Mouse (Mus musculus) CD8-positive naive resting alpha-beta T cell, adult 2 months (primary cell): ENCODE data around the gene Slc8a1.

Experiments
- DNase-seq, 2 experiments: peaks; one replicate each; pipeline ENCODE4 v3.0.0; 2022; ENCODE audit warnings: low read depth in 2 of 2, low spot score in 2 of 2

The Slc8a1 gene

GRCm38 (mm10) chr17:81669816-81670691, 68.1 kb downstream of the Slc8a1 start:
- DNase-seq, result no peak

- no peak for DNase-seq
Observed at GRCm38 (mm10) chr17:81669062-81669815, 68.9 kb downstream of the Slc8a1 start.

- no peak for DNase-seq
Observed at GRCm38 (mm10) chr17:81668466-81668865, 69.7 kb downstream of the Slc8a1 start.

- no peak for DNase-seq
Observed at GRCm38 (mm10) chr17:81667935-81668334, 70.2 kb downstream of the Slc8a1 start.

GRCm38 (mm10) chr17:81666551-81666950, 71.6 kb downstream of the Slc8a1 start:
- DNase-seq, result no peak

- DNase-seq, result no peak
Observed at GRCm38 (mm10) chr17:81664916-81665315, 73.3 kb downstream of the Slc8a1 start.

- DNase-seq, result no peak
Observed at GRCm38 (mm10) chr17:81657828-81658227, 80.3 kb downstream of the Slc8a1 start.

- DNase-seq, result no peak
Observed at GRCm38 (mm10) chr17:81654548-81654947, 83.6 kb downstream of the Slc8a1 start.

- no peak for DNase-seq
Observed at GRCm38 (mm10) chr17:81652958-81653357, 85.2 kb downstream of the Slc8a1 start.

- no peak for DNase-seq
Observed at GRCm38 (mm10) chr17:81636822-81637221, 101.4 kb downstream of the Slc8a1 start.

- DNase-seq, result no peak
Observed at GRCm38 (mm10) chr17:81630471-81630870, 107.7 kb downstream of the Slc8a1 start.

GRCm38 (mm10) chr17:81621188-81621644, 117.0 kb downstream of the Slc8a1 start:
- DNase-seq, result no peak

- DNase-seq, result no peak
Observed at GRCm38 (mm10) chr17:81618461-81618860, 119.7 kb downstream of the Slc8a1 start.

- DNase-seq, result no peak
Observed at GRCm38 (mm10) chr17:81616326-81616725, 121.9 kb downstream of the Slc8a1 start.

GRCm38 (mm10) chr17:81615391-81615790, 122.8 kb downstream of the Slc8a1 start:
- DNase-seq, result no peak

- no peak for DNase-seq
Observed at GRCm38 (mm10) chr17:81607515-81607914, 130.7 kb downstream of the Slc8a1 start.

GRCm38 (mm10) chr17:81606084-81606483, 132.1 kb downstream of the Slc8a1 start:
- no peak for DNase-seq

- DNase-seq, result no peak
Observed at GRCm38 (mm10) chr17:81605219-81605660, 132.9 kb downstream of the Slc8a1 start.

- no peak for DNase-seq
Observed at GRCm38 (mm10) chr17:81599072-81599471, 139.1 kb downstream of the Slc8a1 start.

GRCm38 (mm10) chr17:81589791-81590190, 148.4 kb downstream of the Slc8a1 start:
- no peak for DNase-seq

- no peak for DNase-seq
Observed at GRCm38 (mm10) chr17:81586759-81587158, 151.4 kb downstream of the Slc8a1 start.
